Mouse (Mus musculus) R1 (cell line): ENCODE data around the gene Ccdc83.

Experiments
- DNase-seq: peaks from one replicate; pipeline ENCODE4 v3.0.0-alpha.2; 2018; ENCODE audit warnings: low read depth, low spot score

Gene Ccdc83

DNA sequence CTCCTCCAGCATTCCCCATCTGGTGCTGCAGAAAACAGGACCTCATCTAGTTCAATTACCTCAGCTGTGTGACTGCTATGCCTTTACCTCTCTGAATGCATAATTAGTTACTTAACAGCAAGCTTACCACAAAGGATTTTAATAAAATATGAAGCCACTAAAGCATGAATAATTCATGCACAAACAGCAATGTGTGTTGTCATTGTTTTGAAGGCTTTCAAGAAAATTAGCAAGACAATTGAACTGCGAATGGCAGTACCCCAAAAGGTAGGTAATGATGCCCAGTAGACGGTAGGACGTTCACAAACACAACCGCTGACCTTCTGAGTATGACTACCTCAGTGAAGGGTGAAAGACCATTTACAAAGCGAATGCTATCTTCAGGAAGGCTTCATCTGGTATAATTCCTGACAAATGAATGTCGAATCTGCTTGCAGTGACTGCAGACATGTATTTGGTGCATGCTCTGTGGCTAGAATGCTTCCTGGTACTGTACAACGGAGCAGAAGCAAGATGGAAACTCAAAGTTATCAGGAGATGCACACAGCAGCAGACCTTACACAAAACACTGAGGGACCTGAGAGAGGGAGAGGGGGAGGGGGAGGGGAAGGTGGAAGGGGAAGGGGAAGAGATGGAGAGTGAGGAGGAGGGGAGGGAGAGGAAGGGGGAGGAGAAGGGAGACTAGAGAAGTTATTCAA, 3.5 kb downstream of the Ccdc83 start:
- no peak for DNase-seq

DNA sequence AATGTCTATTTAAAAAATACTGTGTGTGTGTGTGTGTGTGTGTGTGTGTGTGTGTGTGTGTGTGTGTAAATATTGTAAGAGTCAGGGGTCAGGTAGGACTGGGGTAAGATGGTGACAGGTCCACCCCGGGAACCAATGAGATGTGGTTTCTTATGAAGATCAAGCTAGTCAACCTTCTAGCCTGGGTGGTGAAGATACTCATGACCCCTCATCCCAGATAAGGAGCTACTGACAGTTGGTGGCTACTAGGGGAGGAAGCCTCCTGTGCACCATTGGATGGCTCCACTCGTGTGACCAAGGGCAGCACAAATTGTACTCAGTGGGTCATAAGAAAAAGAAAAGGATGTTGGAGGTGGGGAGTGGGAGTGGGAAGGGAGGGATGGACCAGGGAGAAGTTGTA, 5.7 kb downstream of the Ccdc83 start:
- no peak for DNase-seq

DNA sequence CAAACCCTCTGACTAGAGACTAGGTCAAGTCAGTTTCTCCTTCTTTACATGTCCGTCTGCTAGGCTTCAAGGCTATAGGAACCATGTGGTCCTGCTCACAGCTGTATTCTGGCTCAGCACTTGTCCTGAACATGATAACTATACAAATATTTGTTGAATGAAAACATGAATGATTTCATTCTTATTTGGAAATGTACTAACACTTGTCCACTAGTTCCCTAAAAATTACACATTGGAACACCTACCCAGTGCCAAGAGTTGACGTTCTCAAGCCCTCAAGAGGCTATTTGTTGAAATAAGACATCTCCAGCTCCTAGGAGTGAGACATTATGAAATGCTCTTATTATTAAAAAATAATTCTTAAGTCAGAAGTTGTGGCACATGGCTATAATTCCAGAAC, 6.9 kb downstream of the Ccdc83 start:
- no peak for DNase-seq

GRCm38 (mm10) chr7:90252946-90253345, 12.6 kb downstream of the Ccdc83 start:
- peak; percentile 48 for DNase-seq

GRCm38 (mm10) chr7:90243643-90244042, 21.9 kb downstream of the Ccdc83 start:
- no peak for DNase-seq

- no peak for DNase-seq
These were observed 22.4 kb downstream of the Ccdc83 start for GRCm38 (mm10) chr7:90243151-90243550.

- peak; percentile 40 for DNase-seq
These were observed 29.2 kb downstream of the Ccdc83 start for GRCm38 (mm10) chr7:90236289-90236905.

DNA sequence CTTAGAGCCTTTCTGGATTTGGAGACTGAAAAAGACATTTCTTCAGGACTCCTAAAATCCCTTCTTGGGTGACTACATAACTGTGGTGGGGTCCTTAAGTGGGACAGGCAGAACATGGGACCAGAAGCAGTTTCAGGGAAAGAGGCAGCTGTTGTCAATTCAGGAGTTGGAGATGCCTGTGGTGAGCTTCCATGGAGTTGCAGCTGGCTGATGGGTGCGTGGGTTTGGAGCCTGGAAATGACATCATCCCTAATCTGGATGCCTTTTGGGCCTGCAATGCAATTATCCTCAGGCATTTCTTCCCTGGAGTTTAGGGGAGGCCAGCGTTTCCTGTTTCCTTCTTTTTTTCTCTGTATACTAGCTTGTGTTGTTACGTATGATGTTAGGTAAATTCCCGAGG, 31.7 kb downstream of the Ccdc83 start:
- no peak for DNase-seq

- no peak for DNase-seq
These were observed 34.1 kb downstream of the Ccdc83 start for GRCm38 (mm10) chr7:90231431-90231830.

DNA sequence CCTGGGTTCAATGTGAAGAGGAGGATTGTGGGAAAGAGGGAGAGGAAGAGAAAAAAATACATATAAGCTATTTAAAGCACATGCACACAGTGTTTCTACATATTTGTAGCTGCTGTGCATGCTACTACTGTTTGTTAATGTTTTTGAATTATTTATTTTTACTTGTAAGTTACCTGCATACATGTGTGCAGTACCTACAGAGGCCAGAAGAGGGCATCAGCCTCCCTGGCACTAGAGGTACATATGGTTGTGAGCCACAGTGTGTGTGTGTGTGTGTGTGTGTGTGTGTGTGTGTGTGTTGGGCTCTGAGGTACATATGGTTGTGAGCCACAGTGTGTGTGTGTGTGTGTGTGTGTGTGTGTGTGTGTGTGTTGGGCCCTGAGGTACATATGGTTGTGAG, 36.7 kb downstream of the Ccdc83 start:
- DNase-seq: peak; percentile 70

DNA sequence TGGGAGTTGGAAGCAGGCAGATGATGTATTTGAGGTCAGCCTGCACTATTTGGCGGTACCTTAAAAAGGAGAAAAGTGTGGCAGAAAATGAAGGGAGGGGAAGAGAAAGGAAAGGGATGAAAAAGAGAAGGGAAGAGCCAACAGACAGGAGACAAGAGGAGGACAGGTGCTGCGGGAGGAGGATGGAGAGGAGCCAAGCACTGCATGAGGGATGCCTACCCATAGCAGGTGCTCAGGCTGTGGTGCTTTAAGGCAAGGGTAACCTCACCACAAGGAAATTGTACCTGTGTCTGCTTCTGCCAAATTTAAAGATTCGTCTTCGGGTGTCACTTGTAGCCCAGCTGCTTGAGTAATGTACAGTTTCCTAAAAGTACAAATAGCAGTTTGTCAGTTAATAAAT, 37.5 kb downstream of the Ccdc83 start:
- no peak for DNase-seq

- DNase-seq: no peak
These were observed 44.1 kb downstream of the Ccdc83 start for GRCm38 (mm10) chr7:90221487-90221886.

GRCm38 (mm10) chr7:90218122-90218521, 47.5 kb downstream of the Ccdc83 start:
- DNase-seq: no peak

DNA sequence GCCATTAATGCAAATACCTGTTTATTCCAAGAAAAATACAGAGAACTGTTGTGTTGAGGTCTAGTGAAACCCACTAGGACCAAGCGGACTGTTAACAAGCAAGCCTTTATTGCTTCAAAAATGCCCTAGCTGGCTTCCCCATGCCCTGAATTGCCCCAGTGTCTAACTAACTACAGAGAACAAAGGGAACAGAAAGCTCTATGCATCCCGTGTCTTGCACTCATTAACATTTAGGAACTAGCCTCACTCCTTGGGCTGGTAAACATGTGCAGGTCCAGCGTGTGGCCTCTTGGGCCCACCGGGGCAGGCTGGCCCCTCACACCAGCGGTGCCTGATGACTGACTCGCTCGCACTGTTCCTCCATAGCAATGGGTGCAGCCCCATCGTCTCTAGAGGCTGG, 49.1 kb downstream of the Ccdc83 start:
- no peak for DNase-seq

- DNase-seq: no peak
These were observed 54.6 kb downstream of the Ccdc83 start for GRCm38 (mm10) chr7:90210947-90211346.

GRCm38 (mm10) chr7:90210116-90210515, 55.5 kb downstream of the Ccdc83 start:
- DNase-seq: no peak

GRCm38 (mm10) chr7:90203914-90204313, 61.7 kb downstream of the Ccdc83 start:
- no peak for DNase-seq

GRCm38 (mm10) chr7:90201877-90202465, 63.6 kb downstream of the Ccdc83 start:
- DNase-seq: no peak

DNA sequence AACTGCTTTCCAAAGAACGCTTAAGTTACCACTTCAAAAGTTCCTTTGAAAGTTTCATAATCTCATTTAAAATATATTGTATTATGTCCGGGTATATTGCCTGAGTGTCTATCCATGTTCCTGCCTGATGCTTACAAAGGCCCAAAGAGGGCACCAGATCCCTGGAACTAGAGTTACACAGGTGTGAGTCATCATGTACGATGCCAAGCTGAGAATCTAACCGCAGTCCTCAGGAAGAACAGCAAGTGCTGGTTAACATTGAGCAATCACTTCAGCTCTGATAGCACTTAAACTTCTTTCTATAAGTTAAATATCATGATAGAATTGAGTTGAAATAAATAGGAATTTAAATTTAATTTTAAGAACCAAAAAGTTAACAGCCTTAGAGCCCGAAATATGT, 65.3 kb downstream of the Ccdc83 start:
- no peak for DNase-seq

- no peak for DNase-seq
These were observed 84.9 kb downstream of the Ccdc83 start for GRCm38 (mm10) chr7:90180635-90181034.

DNA sequence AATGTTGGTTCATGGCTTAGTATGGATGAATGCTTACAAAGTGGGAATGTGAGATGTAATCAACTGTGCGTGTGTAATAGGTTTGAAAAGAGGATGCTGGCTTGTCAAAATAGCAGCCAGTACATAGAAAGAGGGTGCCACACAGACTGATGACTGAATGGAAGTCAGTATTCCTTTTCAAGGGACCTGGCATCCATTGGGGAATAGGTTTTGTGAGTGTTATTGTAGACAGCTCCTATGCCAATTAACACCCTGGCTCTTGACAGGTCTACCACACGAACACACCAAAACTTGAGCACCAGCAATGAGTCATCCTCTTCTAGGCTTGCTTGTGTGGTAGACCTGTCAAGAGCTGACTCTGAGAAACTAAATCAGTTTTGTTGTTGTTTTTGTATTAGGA, 90.0 kb downstream of the Ccdc83 start:
- DNase-seq: no peak
